Mouse (Mus musculus): ENCODE data around the gene Prnd.

- TF ChIP-seq CTCF (IDR thresholded peaks at IDR 0.05; ENCODE audit: extremely low read depth, insufficient read length, insufficient replicate concordance, low read depth, low read length) (no peak), POLR2A (IDR thresholded peaks at IDR 0.05; ENCODE audit: low read depth, low read length) (no peak)
Measured at GRCm38 (mm10) chr2:131948916-131949639, 1.6 kb upstream of the Prnd start.

All from small intestine, adult 2 months (tissue).